Mouse (Mus musculus): ENCODE data around the gene Hhatl. TPM values are rescaled to one million over a fixed set of nuclear protein-coding genes. Genes with fewer than 3 reads are reported as not detected.

Hhatl gene
- polyA plus RNA-seq, 1 experiment from 2014 or later, result 0.11 TPM

GRCm38 (mm10) chr9:121808511-121808910, 16.2 kb upstream of the Hhatl start:
- no peak overlapping the region for H3K4me2 ChIP-seq (ENCODE audit: low read length)
- ATAC-seq (replicated peaks; ENCODE audit: low FRiP score, low read depth) (no peak), DNase-seq (ENCODE audit: low spot score) (no peak)
- no peak overlapping the region for H3K27ac ChIP-seq
- TF ChIP-seq CTCF (IDR thresholded peaks at IDR 0.05; ENCODE audit: low read depth), result no peak
- H3K27me3 ChIP-seq (ENCODE audit: insufficient read depth, low read length), result no peaks in the 10 kb centered on the region
- H3K36me3 ChIP-seq (ENCODE audit: insufficient read depth, low read length), result no peaks in the 10 kb centered on the region
- no peaks in the 10 kb centered on the region for H3K4me1 ChIP-seq (replicated peaks; ENCODE audit: insufficient read depth, low read length)
- no peak overlapping the region for H3K9ac ChIP-seq (ENCODE audit: low read depth, low read length)
- no peaks in the 10 kb centered on the region for H3K9me3 ChIP-seq (replicated peaks; ENCODE audit: low read length)
- WGBS, result 76% methylated on average over 3 of the region's 3 CpGs
- H3K4me3 ChIP-seq (replicated peaks; ENCODE audit: low read depth, low read length), result no peak overlapping the region

GRCm38 (mm10) chr9:121807947-121808346, 15.6 kb upstream of the Hhatl start:
- Histone ChIP-seq H3K9me3 (replicated peaks; ENCODE audit: low read length) (no peaks in the 10 kb centered on the region), H3K9ac (ENCODE audit: low read depth, low read length) (no peak overlapping the region), H3K36me3 (ENCODE audit: insufficient read depth, low read length) (no peaks in the 10 kb centered on the region), H3K27ac (no peak overlapping the region), H3K27me3 (ENCODE audit: insufficient read depth, low read length) (no peaks in the 10 kb centered on the region), H3K4me1 (replicated peaks; ENCODE audit: insufficient read depth, low read length) (no peaks in the 10 kb centered on the region), H3K4me3 (replicated peaks; ENCODE audit: low read depth, low read length) (no peak overlapping the region), H3K4me2 (ENCODE audit: low read length) (no peak overlapping the region)
- no peak for ATAC-seq (replicated peaks; ENCODE audit: low FRiP score, low read depth)
- DNase-seq (ENCODE audit: low spot score), result no peak
- no peak for TF ChIP-seq CTCF (IDR thresholded peaks at IDR 0.05; ENCODE audit: low read depth)
- WGBS, result 69% methylated on average over 7 of the region's 7 CpGs

GRCm38 (mm10) chr9:121807546-121807945, 15.2 kb upstream of the Hhatl start:
- no peaks in the 10 kb centered on the region for H3K9me3 ChIP-seq (replicated peaks; ENCODE audit: low read length)
- H3K36me3 ChIP-seq (ENCODE audit: insufficient read depth, low read length), result no peaks in the 10 kb centered on the region
- H3K4me3 ChIP-seq (replicated peaks; ENCODE audit: low read depth, low read length), result no peak overlapping the region
- no peaks in the 10 kb centered on the region for H3K27me3 ChIP-seq (ENCODE audit: insufficient read depth, low read length)
- ATAC-seq (replicated peaks; ENCODE audit: low FRiP score, low read depth) (no peak), DNase-seq (ENCODE audit: low spot score) (no peak)
- H3K9ac ChIP-seq (ENCODE audit: low read depth, low read length), result no peak overlapping the region
- WGBS, result 83% methylated on average over 1 of the region's 1 CpGs
- no peak overlapping the region for H3K27ac ChIP-seq
- no peaks in the 10 kb centered on the region for H3K4me1 ChIP-seq (replicated peaks; ENCODE audit: insufficient read depth, low read length)
- no peak overlapping the region for H3K4me2 ChIP-seq (ENCODE audit: low read length)
- no peak for TF ChIP-seq CTCF (IDR thresholded peaks at IDR 0.05; ENCODE audit: low read depth)

- Histone ChIP-seq H3K4me2 (ENCODE audit: low read length) (no peak overlapping the region), H3K36me3 (ENCODE audit: insufficient read depth, low read length) (no peaks in the 10 kb centered on the region), H3K4me3 (replicated peaks; ENCODE audit: low read depth, low read length) (no peak overlapping the region), H3K27me3 (ENCODE audit: insufficient read depth, low read length) (no peaks in the 10 kb centered on the region), H3K4me1 (replicated peaks; ENCODE audit: insufficient read depth, low read length) (no peaks in the 10 kb centered on the region), H3K9me3 (replicated peaks; ENCODE audit: low read length) (no peaks in the 10 kb centered on the region), H3K27ac (no peak overlapping the region), H3K9ac (ENCODE audit: low read depth, low read length) (no peak overlapping the region)
- no peak for ATAC-seq (replicated peaks; ENCODE audit: low FRiP score, low read depth)
- no peak for TF ChIP-seq CTCF (IDR thresholded peaks at IDR 0.05; ENCODE audit: low read depth)
- no peak for DNase-seq (ENCODE audit: low spot score)
- 52% methylated on average over 7 of the region's 7 CpGs for WGBS
These were observed 10.4 kb upstream of the Hhatl start for GRCm38 (mm10) chr9:121802747-121803146.

GRCm38 (mm10) chr9:121798887-121799520, 6.7 kb upstream of the Hhatl start:
- H3K36me3 ChIP-seq (ENCODE audit: insufficient read depth, low read length), result no peaks in the 10 kb centered on the region
- H3K9ac ChIP-seq (ENCODE audit: low read depth, low read length), result no peak overlapping the region
- no peaks in the 10 kb centered on the region for H3K9me3 ChIP-seq (replicated peaks; ENCODE audit: low read length)
- no peak for TF ChIP-seq CTCF (IDR thresholded peaks at IDR 0.05; ENCODE audit: low read depth)
- DNase-seq (ENCODE audit: low spot score) (no peak), ATAC-seq (replicated peaks; ENCODE audit: low FRiP score, low read depth) (no peak)
- no peak overlapping the region for H3K27ac ChIP-seq
- H3K4me1 ChIP-seq (replicated peaks; ENCODE audit: insufficient read depth, low read length), result no peaks in the 10 kb centered on the region
- no peak overlapping the region for H3K4me2 ChIP-seq (ENCODE audit: low read length)
- 47% methylated on average over 6 of the region's 6 CpGs for WGBS
- H3K27me3 ChIP-seq (ENCODE audit: insufficient read depth, low read length), result no peaks in the 10 kb centered on the region
- no peak overlapping the region for H3K4me3 ChIP-seq (replicated peaks; ENCODE audit: low read depth, low read length)

- TF ChIP-seq CTCF (IDR thresholded peaks at IDR 0.05; ENCODE audit: low read depth), result no peak
- H3K36me3 ChIP-seq (ENCODE audit: insufficient read depth, low read length), result no peaks in the 10 kb centered on the region
- H3K27me3 ChIP-seq (ENCODE audit: insufficient read depth, low read length), result no peaks in the 10 kb centered on the region
- no peak for ATAC-seq (replicated peaks; ENCODE audit: low FRiP score, low read depth)
- no peak overlapping the region for H3K9ac ChIP-seq (ENCODE audit: low read depth, low read length)
- no peak overlapping the region for H3K27ac ChIP-seq
- 15% methylated on average over 12 of the region's 12 CpGs for WGBS
- H3K4me1 ChIP-seq (replicated peaks; ENCODE audit: insufficient read depth, low read length), result no peaks in the 10 kb centered on the region
- H3K9me3 ChIP-seq (replicated peaks; ENCODE audit: low read length), result no peaks in the 10 kb centered on the region
- peak overlapping the region; percentile 16 for H3K4me2 ChIP-seq (ENCODE audit: low read length)
- no peak overlapping the region for H3K4me3 ChIP-seq (replicated peaks; ENCODE audit: low read depth, low read length)
- no peak for DNase-seq (ENCODE audit: low spot score)
These were observed 5.4 kb upstream of the Hhatl start for GRCm38 (mm10) chr9:121797722-121798121.

All from kidney, postnatal 0 days (tissue).